Mouse (Mus musculus) lung, postnatal 4 days (tissue): ENCODE results near the gene Dagla.

Experiments
- DNase-seq, 2 experiments: peaks; one replicate each; pipeline ENCODE4 v3.0.0; 2021

Dagla gene

DNA sequence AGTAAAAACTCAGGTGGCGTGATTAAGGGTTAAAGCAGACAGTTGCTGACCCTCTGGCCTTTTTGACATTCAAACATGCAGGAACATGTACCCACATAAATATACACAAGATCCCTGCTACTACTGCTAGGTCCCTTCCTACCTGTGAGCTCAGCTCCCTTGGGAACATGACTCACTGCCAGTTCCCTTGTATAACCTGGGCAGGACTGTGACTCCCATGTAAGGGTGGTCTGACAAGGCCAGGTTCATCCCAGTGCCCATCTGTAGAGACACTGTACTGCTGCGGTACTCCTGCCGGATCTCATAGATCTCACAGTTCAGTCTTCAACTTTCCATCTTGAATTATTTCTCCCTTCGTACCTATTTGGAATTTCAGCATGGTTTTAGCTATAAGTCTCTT lies 107.5 kb downstream of the Dagla start:
- no peak for DNase-seq
